Mouse (Mus musculus) cerebellum, adult 9-11 months (tissue): Measurements from ENCODE around the gene Hsf4.

Source experiments
- DNase-seq: peaks from one replicate; pipeline ENCODE4 v3.0.0; 2022

Gene Hsf4

DNA sequence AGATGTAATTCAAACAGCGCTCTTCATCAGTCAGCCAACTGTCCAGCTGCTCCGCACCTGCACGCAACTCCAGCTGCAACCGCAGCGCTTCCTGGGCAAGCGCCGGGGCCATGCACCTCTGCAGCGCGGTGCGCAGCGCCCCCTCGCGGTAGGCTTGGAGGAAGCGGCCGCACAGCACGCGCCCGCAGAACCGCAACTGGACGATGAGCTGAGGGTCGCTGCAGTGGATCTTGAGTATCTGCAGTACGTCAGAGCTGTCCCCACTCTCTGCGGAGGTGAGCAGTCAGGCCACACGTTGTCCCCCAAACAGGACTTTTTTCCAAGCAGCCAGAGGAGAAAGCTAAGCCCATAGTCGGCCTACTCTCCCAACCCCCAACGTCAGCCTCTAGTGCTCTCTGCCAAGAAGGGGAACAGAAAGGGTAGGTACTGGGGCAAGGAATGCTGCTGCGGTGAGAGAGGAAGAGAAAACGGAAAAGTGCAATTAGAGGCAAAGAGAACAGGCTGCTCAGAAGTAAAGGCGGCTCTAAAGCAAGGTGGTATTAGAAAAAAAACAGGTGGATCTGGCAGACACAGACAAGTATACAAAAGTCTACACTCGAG lies 9.8 kb upstream of the Hsf4 start:
- peak; percentile 67 for DNase-seq

DNA sequence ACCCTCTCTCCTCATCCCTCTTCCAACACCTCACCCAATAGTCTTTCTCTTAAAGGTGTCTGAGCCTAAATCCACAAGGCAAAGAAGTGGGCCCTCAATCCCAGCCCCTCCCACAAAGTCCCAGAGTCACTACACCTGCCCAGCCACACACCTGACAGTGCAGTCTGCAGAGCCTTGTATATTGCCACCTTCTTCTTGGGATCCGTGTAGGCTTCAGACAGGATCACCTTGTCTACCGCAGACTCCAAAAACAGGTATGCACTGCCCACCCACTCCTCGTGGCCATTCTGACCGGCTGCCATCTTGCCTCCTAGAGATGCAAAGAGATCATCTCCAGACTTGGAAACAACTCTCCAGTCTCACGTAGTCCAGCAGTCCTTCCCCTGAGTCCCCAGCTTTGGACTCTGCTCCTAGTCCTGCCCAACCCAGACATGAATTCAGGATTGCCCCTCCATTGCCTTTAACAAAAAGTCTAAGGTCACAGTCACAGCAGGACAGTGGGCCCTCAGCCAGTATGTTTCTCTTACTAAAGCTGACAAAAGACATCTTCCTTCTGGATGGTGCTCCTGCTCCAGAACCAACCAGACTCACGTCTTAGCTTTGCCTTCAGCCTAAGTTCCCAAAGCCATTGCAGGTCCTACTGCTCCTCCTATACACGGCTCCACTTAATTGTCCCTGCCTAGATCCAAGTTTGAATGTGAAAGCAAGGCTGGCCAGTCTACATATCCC lies 9.1 kb upstream of the Hsf4 start:
- DNase-seq = peak; percentile 26

- no peak for DNase-seq
Observed at GRCm38 (mm10) chr8:105261326-105261980, 8.1 kb upstream of the Hsf4 start.

GRCm38 (mm10) chr8:105263244-105263912 lies 6.2 kb upstream of the Hsf4 start:
- no peak for DNase-seq

GRCm38 (mm10) chr8:105264024-105264982 lies 5.3 kb upstream of the Hsf4 start, which contains the start of the genes Tradd and Fbxl8:
Tradd (minus strand) TSS chr8:105264609.
Fbxl8 (plus strand) TSS chr8:105264648.
- peak; percentile 66 for DNase-seq

DNA sequence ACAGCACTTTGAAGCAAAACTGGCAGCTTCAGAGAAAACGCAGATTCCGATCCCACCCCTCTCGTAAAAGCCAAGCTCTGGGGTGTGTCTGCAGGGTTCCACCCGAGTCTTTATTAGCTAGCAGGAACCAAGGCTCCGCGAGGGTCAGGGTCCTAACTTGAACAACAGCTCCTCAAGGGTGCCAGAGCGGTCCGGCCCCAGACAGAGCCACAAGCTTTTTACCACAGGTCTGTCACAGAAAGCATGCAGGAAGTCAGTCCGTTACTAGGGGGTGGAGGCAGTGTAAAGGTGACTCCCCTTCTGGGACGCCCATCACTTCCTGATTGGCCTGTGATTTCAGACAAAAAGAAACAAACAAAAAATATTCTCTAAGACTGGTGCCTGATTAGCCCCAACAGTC lies 4.5 kb upstream of the Hsf4 start:
- DNase-seq = peak; percentile 31

- peak; percentile 41 for DNase-seq
Observed at GRCm38 (mm10) chr8:105266775-105267174, 2.8 kb upstream of the Hsf4 start.

DNA sequence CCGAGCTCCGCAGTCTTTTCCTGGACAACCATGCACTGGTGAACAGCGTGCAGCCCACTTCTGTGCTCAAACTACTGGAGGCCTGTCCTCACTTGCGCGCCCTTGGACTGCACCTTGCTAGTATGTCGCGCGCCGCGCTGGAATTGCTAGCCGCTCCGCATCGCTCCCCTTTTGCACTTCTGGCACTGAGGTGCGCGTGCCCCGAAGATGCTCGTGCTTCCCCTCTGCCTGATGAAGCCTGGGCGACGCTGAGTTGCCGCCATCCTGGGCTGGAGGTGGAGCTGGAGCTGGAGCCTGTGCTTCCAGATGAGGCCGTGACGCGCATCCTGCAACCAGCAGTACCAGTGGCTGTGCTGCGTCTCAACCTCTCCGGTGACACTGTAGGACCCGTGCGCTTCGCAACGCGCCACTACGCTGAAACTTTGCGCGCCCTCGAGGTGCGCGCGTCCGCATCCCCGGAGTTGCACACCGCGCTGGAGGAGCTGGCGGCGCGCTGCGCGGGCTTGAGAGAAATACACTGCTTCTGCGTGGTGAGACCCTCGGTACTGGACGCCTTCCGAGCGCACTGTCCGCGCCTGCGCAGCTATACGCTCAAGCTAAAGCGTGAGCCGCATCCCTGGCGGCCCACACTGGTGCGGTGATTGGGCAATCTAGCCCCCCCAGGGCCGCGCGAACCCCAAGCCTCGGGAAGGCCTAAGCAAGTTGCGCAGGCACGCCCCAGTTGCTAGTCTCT lies 1.1 kb upstream of the Hsf4 start:
- peak; percentile 84 for DNase-seq

DNA sequence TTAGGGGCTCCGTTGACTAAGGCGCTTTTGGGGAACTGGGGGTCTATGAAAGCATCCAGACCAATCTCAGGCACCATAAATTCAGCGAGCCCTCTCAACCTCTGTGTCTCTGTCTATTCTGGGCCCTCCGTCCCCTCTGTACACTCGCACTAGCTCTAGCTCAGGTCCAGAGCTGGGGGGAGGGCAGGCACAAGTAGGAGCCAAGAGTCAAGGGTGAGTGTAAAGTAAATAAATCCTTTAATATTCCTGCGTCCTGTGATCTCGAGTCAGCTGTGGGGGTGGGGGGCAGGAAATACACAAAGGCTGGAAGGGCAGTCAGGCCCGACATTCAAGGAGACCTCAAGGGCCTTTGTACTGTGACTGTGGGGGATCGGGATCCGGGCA lies 534 bp upstream of the Hsf4 start:
- no peak for DNase-seq

DNA sequence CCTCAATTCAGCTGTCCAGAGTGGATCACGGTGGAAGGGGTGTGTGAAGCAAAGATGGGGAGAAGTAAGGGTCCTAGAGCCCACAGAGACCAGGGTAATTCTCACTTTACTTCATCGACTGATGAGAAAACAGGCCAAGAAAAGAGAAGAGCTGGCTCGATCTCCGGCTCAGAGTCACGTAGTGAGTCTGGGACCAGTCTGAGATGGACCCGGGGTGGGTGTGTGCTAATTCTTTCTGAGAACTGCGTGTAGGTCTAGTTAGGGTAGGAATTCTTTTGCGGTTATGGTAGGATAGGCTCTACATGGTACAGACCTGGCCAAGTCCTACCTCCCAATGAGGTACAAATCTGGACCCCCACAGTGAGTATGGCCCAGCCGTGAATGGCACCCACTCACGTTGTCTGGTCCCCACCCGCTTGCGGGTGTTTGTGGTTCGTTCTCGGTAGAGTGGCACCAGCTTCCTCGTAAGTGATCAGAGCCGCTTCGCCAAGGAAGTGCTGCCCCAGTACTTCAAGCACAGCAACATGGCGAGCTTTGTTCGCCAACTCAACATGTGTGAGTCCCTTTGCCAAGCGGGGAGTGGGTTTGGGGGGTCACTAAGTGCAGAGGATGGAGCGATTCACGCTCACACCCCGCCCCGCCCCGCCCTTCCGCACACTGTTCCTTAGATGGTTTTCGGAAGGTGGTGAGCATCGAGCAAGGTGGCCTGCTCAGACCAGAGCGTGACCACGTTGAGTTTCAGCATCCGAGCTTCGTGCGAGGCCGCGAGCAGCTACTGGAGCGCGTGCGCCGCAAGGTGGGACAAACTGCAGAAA lies 707 bp downstream of the Hsf4 start:
- peak; percentile 65 for DNase-seq

GRCm38 (mm10) chr8:105270916-105271186 lies 1.2 kb downstream of the Hsf4 start:
- DNase-seq = peak; percentile 37

DNA sequence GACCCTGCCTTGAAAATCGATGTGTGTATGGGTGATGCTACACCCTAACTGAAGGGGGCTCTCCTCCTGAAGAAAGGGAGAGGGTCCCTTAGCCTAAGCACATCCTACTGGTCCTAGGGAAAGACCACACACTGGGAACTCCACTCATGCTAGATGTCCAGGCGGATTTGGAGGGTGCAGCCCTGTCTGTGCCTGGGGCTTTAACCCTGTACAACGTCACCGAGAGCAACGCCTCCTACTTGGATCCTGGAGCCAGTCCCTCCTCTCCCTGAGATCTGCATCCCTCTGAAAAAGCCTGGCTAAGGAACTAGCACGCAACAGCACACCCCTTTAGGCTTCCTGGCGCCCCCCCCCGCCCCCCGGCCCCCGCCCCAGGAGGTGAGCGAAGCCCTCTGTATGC lies 5.8 kb downstream of the Hsf4 start:
- no peak for DNase-seq

DNA sequence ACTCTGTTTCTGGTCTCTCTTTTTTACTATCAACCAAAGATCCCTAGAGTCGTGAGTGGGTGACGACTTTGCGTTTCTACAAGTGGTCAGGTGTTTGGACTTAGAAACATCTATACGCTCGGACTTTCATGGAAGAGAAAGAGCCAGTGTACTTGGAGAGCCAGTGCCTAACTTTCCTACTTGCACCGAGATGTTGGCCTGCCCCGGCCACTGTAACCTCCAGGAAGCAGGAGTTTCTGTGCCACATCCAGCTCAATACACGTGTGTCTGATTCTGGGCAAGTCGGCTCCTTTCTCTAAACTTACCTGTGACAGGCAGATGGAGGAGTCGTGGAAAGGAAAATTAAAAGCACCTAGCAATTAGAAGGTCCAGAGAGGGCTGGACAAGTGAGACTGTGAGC lies 6.2 kb downstream of the Hsf4 start, which contains the start of gene Nol3:
Nol3 (plus strand) TSS at position 301 of the 400 bp plus-strand sequence.
- DNase-seq = no peak

DNA sequence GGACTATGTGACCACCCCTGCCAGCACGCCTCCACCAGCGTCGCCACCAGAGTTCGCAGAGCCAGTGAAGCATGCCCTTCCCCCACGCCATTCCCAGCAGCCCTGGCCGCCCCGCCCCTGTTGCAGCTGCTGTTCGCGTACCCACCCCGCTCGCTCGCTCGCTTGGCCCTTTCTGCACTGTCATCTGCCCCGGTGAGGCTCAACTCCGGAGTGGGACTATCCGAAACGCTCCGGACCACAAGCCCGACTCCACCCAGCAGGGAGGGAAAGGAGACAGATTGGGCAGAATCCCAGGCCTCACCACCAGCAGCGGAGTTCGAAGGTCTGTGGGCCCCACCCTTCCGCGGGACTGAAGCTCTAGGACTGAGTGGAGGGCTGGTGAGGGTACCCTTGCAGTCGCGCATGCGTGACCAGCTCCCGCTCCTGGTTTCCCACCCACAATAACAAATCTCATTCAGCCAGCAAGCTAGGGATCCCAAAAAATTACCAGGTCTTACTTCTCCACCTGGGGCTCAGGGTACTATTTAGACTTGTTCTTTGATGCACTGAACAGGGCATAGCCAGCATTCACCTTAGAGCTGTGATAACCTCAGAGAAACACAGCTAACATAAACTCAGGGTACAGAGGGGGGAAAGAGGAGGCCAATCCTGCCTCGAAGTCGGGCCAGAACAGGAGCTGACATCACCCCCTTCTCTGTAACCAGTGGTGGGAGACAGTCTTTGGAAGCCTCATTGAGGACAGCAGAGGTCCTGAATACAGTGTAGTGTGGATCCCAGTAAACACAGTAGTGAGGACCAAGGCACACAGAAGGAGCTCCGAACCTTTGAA lies 6.9 kb downstream of the Hsf4 start:
- DNase-seq = peak; percentile 45

DNA sequence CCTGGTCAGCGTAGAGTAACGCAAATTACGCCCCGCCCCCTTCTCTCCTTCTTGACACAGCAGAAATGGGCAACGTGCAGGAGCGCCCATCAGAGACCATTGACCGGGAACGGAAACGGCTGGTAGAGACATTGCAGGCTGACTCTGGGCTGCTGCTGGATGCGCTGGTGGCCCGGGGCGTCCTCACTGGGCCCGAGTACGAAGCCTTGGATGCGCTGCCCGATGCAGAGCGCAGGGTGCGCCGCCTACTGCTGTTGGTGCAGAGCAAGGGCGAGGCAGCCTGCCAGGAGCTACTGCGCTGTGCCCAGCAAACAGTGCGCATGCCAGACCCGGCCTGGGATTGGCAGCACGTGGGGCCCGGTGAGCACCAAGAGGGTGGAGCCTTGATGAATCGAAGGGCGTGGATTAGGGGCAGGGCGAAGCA lies 9.3 kb downstream of the Hsf4 start:
- peak; percentile 95 for DNase-seq

DNA sequence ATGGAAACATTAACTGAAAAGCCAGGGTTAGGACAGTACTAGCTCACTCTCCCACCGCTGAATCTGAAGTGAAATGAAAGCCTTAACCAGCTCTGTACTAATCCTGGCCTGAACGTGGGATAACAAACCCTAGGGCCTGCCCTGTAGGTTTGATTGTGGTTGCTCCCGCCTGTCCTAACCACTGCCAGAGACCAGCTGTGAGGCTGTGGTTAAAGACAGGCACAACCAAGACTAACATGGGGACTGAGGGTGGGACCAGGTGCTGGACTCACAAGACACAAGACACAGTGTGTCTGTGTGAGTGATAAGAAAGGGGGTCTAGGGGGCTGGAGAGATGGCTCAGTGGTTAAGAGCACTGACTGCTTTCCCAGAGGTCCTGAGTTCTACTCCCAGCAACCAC lies 11.0 kb downstream of the Hsf4 start:
- no peak for DNase-seq

DNA sequence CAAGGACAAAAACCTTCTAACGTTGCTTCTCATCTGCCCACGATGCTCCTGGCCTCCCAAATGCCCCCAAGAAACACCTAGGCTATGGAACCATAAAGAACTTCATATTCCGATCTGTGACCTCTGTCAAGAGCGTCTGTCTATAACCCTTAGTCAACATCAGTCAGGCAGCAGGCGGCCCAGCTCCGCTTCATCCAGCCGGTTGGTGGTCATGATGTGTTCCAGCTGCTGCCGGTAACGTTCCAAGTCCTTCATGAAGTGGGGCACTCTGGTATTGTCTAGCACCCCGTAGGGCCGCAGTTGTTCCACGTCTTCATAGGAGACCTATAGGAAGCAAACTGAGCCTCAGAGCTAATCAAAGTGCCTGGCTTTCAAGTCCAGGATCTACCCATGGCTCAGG lies 12.2 kb downstream of the Hsf4 start:
- DNase-seq = no peak

- no peak for DNase-seq
Observed at GRCm38 (mm10) chr8:105282239-105282638, 12.6 kb downstream of the Hsf4 start.

- peak; percentile 80 for DNase-seq
Observed at GRCm38 (mm10) chr8:105283074-105283473, 13.5 kb downstream of the Hsf4 start.

DNA sequence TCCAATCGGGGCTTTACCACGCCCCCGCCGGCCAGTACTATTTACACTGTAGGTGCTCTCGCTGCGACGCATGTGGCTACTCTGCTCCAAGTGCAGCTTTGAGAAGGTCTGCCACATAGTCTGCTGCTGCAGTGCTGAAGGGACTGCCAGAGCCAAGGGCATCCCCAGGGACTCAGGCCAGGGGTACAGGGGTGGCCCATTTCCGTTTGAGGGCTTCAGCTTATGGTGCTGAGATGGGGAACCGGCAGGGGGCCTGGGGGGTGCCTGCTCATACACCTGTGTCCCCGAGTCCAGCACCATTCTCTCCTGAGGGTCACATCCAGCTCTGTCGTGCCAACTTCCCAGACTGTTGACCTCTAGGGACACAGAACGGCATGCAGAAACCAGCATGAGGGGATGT lies 15.9 kb downstream of the Hsf4 start:
- peak; percentile 57 for DNase-seq
